Mouse (Mus musculus) lung, embryonic 14.5 days (tissue): ENCODE results near the gene Zfand2a. TPM values are rescaled to one million over a fixed set of nuclear protein-coding genes. Genes with fewer than 3 reads are reported as not detected.

ENCODE experiments used
- ATAC-seq: fragments of 200-750 bp; cut with Nextera tagmentation; 2 replicates; pipeline ENCODE4 v1.8.0; 2017; ENCODE audit warnings: mild to moderate bottlenecking, moderate TSS enrichment, moderate library complexity; ENCODE audit not compliant: insufficient read depth
- DNase-seq: peaks from one replicate; pipeline ENCODE4 v3.0.0-alpha.2; 2015
- H3K27ac ChIP-seq: fragments of 300-500 bp; sonication (generic); 2 replicates; pipeline ENCODE4 v1.5.1; 2014; ENCODE audit warnings: low read depth, mild to moderate bottlenecking, moderate library complexity
- H3K27me3 ChIP-seq: fragments of 300-500 bp; sonication (generic); 2 replicates; pipeline ENCODE4 v1.6.1; 2014; ENCODE audit warnings: low read length, control low read depth; ENCODE audit not compliant: insufficient read depth
- H3K36me3 ChIP-seq: fragments of 300-500 bp; sonication (generic); 2 replicates; pipeline ENCODE4 v1.6.1; 2014; ENCODE audit warnings: control low read depth; ENCODE audit not compliant: insufficient read depth
- H3K4me1 ChIP-seq: fragments of 300-500 bp; sonication (generic); 2 replicates; pipeline ENCODE4 v1.6.1; 2014; ENCODE audit warnings: antibody characterized with exemption, control low read depth; ENCODE audit not compliant: insufficient read depth
- H3K4me2 ChIP-seq: fragments of 300-500 bp; sonication (generic); 2 replicates; pipeline ENCODE4 v1.6.1; 2014; ENCODE audit warnings: mild to moderate bottlenecking
- H3K4me3 ChIP-seq: fragments of 300-500 bp; sonication (generic); 2 replicates; pipeline ENCODE4 v1.5.1; 2014; ENCODE audit warnings: low read depth, low read length
- H3K9ac ChIP-seq: fragments of 300-500 bp; sonication (generic); 2 replicates; pipeline ENCODE4 v1.6.1; 2014
- H3K9me3 ChIP-seq: fragments of 300-500 bp; sonication (generic); 2 replicates; pipeline ENCODE4 v1.6.1; 2016; ENCODE audit warnings: low read depth, low read length, control low read depth
- CTCF ChIP-seq: IDR thresholded peaks from 2 replicates; pipeline ENCODE4 v1.5.1; 2016; ENCODE audit warnings: antibody characterized with exemption, low read depth
- WGBS: fragments of 180-500 bp; shearing (Covaris S2); extraction: QIAGEN DNeasy Blood & Tissue Kit; methylation state at CpG from one replicate; pipeline ENCODE4 v1.1.7; 2014; 5-methylcytosine and 5-hydroxymethylcytosine counted together
- polyA plus RNA-seq: library from polyadenylated mRNA; unstranded; fragments of >200 nt; fragmentation: Nextera tagmentation; extraction: Ambion mirVana; gene quantifications from 2 replicates; pipeline ENCODE4 v1.2.1, GENCODE M21; 2014

The Zfand2a gene
- polyA plus RNA-seq, 1 experiment from 2014 or later = 5.3 TPM

GRCm38 (mm10) chr5:139423026-139423865 lies 61.1 kb downstream of the Zfand2a start, which contains the start of gene Gper1:
Gene Gper1 (plus strand): TSS chr5:139423151.
- Histone ChIP-seq H3K27me3 (no peaks in the 10 kb centered on the region), H3K27ac (no peak within 1 kb of the TSS), H3K9me3 (no peaks in the 10 kb centered on the region), H3K36me3 (0 out of 2 replicates have a peak, but pooled peaks cover 3% of the 10 kb centered on the region), H3K4me1 (peaks cover 11% of the 10 kb centered on the region; the same call in 1 of the 2 replicates), H3K4me2 (peak within 1 kb of the TSS; percentile 58), H3K9ac (peak within 1 kb of the TSS; percentile 49), H3K4me3 (peak within 1 kb of the TSS; percentile 27)
- peak; percentile 92 for DNase-seq
- peak; percentile 25; the same call in 1 of the 2 replicates for TF ChIP-seq CTCF
- ATAC-seq = peak; percentile 67
- WGBS = 42% methylated on average over 21 of the region's 21 CpGs

Other genes starting within 250 kb of the Zfand2a start
- 183 and 185 TPM in 2 replicates for gene Get4, start 232.2 kb downstream of the Zfand2a start, polyA plus RNA-seq
- gene Adap1, start 158.9 kb downstream of the Zfand2a start, polyA plus RNA-seq = 3.6 and 4.0 TPM in 2 replicates
- 102 and 106 TPM in 2 replicates for gene Cox19, start 133.1 kb downstream of the Zfand2a start, polyA plus RNA-seq
- not detected in 2 replicates for gene Cyp2w1, start 131.9 kb downstream of the Zfand2a start, polyA plus RNA-seq
- gene Gpr146, start 106.9 kb downstream of the Zfand2a start, polyA plus RNA-seq = 3.5 and 4.3 TPM in 2 replicates
- gene C130050O18Rik, start 79.3 kb downstream of the Zfand2a start, polyA plus RNA-seq = 1.1 TPM in 2 replicates
- gene Gper1, start 61.4 kb downstream of the Zfand2a start, polyA plus RNA-seq = 5.5 and 5.9 TPM in 2 replicates
- 39.4 and 44.4 TPM in 2 replicates for gene 3110082I17Rik, start 24.0 kb downstream of the Zfand2a start, polyA plus RNA-seq
- not detected in 2 replicates for gene Uncx, start 58.9 kb upstream of the Zfand2a start, polyA plus RNA-seq